Mouse (Mus musculus) liver, embryonic 16.5 days (tissue): Measurements from ENCODE around the gene Man2b2. TPM values are rescaled to one million over a fixed set of nuclear protein-coding genes. Genes with fewer than 3 reads are reported as not detected.

Experiments
- ATAC-seq: fragments of 200-750 bp; cut with Nextera tagmentation; 2 replicates; pipeline ENCODE4 v1.8.0; 2017; ENCODE audit warnings: low read depth, mild to moderate bottlenecking, moderate number of reproducible peaks, moderate library complexity
- H3K27ac ChIP-seq: fragments of 300-500 bp; sonication (generic); 2 replicates; pipeline ENCODE4 v1.5.1; 2014; ENCODE audit warnings: mild to moderate bottlenecking, low read length
- H3K27me3 ChIP-seq: fragments of 300-500 bp; sonication (generic); 2 replicates; pipeline ENCODE4 v1.6.1; 2014; ENCODE audit warnings: low read depth, low read length, mixed read lengths; ENCODE audit not compliant: control insufficient read depth, insufficient read depth
- H3K36me3 ChIP-seq: fragments of 300-500 bp; sonication (generic); 2 replicates; pipeline ENCODE4 v1.6.1; 2014; ENCODE audit warnings: mild to moderate bottlenecking; ENCODE audit not compliant: control insufficient read depth, insufficient read depth
- H3K4me1 ChIP-seq: fragments of 300-500 bp; sonication (generic); 2 replicates; pipeline ENCODE4 v1.6.1; 2014; ENCODE audit warnings: low read depth, low read length, mixed read lengths; ENCODE audit not compliant: control insufficient read depth
- H3K4me2 ChIP-seq: fragments of 300-500 bp; sonication (generic); 2 replicates; pipeline ENCODE4 v1.6.1; 2014; ENCODE audit warnings: low read depth, low read length, mixed read lengths
- H3K4me3 ChIP-seq: fragments of 300-500 bp; sonication (generic); 2 replicates; pipeline ENCODE4 v1.5.1; 2014; ENCODE audit warnings: low read depth, mild to moderate bottlenecking, low read length
- H3K9ac ChIP-seq: fragments of 300-500 bp; sonication (generic); 2 replicates; pipeline ENCODE4 v1.6.1; 2014; ENCODE audit warnings: low read depth, low read length
- H3K9me3 ChIP-seq: fragments of 300-500 bp; sonication (generic); replicated peaks from 2 replicates; pipeline ENCODE4 v1.6.1; 2016; ENCODE audit warnings: low read length; ENCODE audit not compliant: control insufficient read depth
- WGBS: fragments of 180-500 bp; shearing (Covaris S2); extraction: QIAGEN DNeasy Blood & Tissue Kit; methylation state at CpG from one replicate; pipeline ENCODE4 v1.1.7; 2014; ENCODE audit not compliant: insufficient replicate concordance; 5-methylcytosine and 5-hydroxymethylcytosine counted together
- polyA plus RNA-seq: library from polyadenylated mRNA; unstranded; fragments of >200 nt; fragmentation: Nextera tagmentation; extraction: Ambion mirVana; gene quantifications from 2 replicates; pipeline ENCODE4 v1.2.1, GENCODE M21; 2015

Man2b2 gene
- polyA plus RNA-seq, 1 experiment from 2014 or later: 21.7 TPM

GRCm38 (mm10) chr5:36868266-36869090 is 38.0 kb upstream of the Man2b2 start, which contains the start of gene Ppp2r2c:
Ppp2r2c (plus strand) TSS chr5:36868513.
- 2% methylated on average over 63 of the region's 108 CpGs for WGBS
- Histone ChIP-seq H3K27me3 (peaks cover 57% of the 10 kb centered on the region), H3K4me1 (no peaks in the 10 kb centered on the region), H3K27ac (no peak within 1 kb of the TSS), H3K4me3 (no peak within 1 kb of the TSS), H3K36me3 (no peaks in the 10 kb centered on the region), H3K9ac (no peak within 1 kb of the TSS), H3K9me3 (no peaks in the 10 kb centered on the region), H3K4me2 (no peak within 1 kb of the TSS)
- no peak for ATAC-seq

DNA sequence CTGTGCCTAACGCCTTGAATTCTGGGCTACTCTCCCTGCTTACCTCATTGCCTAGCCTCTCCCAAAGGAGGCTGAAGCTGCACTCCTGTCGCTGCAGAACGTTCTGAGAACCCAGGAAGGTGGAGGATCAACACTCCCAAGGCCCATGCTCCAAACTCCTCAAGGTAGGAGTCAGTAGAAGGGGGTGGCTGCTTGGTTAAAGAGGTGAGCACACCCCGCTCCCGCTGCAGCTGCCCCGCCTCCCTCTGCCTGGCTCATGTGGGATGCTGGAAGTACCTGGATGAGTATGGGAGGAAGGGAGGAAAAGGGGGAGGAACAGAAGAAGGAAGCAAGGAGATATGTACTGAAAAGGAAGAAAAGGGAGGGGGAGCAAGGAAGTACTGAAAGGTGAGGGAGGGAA is 37.1 kb upstream of the Man2b2 start:
- H3K4me2 ChIP-seq: no peak overlapping the region
- H3K9me3 ChIP-seq: no peaks in the 10 kb centered on the region
- no peaks in the 10 kb centered on the region for H3K36me3 ChIP-seq
- no peak for ATAC-seq
- WGBS: 6% methylated on average over 6 of the region's 6 CpGs
- H3K27ac ChIP-seq: no peak overlapping the region
- no peak overlapping the region for H3K9ac ChIP-seq
- no peaks in the 10 kb centered on the region for H3K4me1 ChIP-seq
- H3K4me3 ChIP-seq: no peak overlapping the region
- H3K27me3 ChIP-seq: peaks cover 55% of the 10 kb centered on the region

DNA sequence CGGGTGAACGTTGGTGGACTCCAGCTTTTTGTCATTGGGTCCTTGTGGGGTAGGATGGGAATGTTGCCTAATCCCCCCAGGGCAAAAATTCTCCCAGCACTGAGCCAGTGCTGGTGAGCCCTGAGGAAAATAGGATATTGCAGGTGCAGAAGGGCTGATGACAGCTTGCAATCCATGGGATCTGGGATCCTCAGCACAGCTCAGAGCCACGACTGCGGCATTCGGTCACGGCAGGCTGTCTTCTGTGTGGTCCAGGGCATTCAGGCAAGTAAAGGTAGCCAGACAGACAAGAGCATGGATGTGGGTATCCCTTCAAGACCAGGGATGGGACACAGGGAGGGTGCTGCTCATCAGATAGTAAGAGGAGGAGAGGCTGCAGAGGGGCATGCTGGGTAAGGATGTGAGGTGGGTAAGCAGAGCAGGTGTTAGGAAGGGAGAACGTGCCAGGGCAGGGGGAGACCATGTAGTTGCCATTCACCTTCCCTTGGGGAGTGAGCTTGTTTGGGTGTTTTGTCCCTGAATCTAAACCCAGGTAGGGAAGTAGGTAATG is 36.3 kb upstream of the Man2b2 start:
- ATAC-seq: no peak
- H3K36me3 ChIP-seq: no peaks in the 10 kb centered on the region
- no peak overlapping the region for H3K27ac ChIP-seq
- H3K27me3 ChIP-seq: peaks cover 53% of the 10 kb centered on the region
- WGBS: 56% methylated on average over 7 of the region's 7 CpGs
- H3K9me3 ChIP-seq: no peaks in the 10 kb centered on the region
- no peak overlapping the region for H3K9ac ChIP-seq
- no peak overlapping the region for H3K4me2 ChIP-seq
- no peaks in the 10 kb centered on the region for H3K4me1 ChIP-seq
- no peak overlapping the region for H3K4me3 ChIP-seq

DNA sequence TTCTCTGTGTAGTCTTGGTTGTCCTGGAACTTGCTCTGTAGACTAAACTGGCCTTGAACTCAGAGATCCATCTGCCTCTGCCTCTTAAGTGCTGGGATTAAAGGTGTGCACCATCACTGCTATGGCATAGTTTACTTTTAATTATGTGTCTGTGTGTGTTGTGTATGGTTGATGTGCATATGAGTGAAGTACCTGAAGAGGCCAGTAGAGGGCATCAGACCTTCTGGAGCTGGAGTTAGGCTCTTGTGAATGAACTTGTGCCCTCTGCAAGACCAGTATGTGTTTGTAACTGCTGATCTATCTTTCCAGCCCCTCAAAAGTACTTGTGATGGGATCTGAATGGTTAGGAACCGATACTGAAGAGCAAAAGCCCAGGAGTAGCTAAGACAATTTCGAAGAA is 30.6 kb upstream of the Man2b2 start:
- no peak overlapping the region for H3K9ac ChIP-seq
- H3K36me3 ChIP-seq: no peaks in the 10 kb centered on the region
- no peak overlapping the region for H3K4me3 ChIP-seq
- H3K4me2 ChIP-seq: no peak overlapping the region
- H3K27me3 ChIP-seq: peaks cover 3% of the 10 kb centered on the region; the same call in 1 of the 2 replicates
- no peaks in the 10 kb centered on the region for H3K9me3 ChIP-seq
- H3K4me1 ChIP-seq: no peaks in the 10 kb centered on the region
- H3K27ac ChIP-seq: no peak overlapping the region
- 65% methylated on average over 2 of the region's 2 CpGs for WGBS
- no peak for ATAC-seq

DNA sequence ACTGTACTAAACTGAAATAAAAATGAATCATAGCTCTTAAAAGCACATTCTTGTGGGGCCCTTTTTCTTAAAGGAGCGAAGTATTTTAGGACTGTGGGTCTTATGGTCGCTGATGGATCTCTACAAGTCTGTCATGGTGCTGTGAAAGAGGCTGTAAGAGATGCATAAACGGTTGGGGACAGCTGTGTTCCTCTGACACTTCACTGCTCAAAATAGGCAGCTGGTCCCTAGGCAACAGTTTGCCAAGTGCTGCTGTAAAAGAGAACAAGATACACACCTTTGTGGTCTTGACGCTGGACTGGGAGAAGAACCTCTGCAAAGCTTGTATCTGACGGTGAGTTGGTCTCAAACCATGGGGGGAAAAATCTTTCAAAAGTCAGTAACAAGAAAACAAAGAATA is 27.1 kb upstream of the Man2b2 start:
- Histone ChIP-seq H3K36me3 (no peaks in the 10 kb centered on the region), H3K9ac (no peak overlapping the region), H3K4me3 (no peak overlapping the region), H3K9me3 (no peaks in the 10 kb centered on the region), H3K27me3 (no peaks in the 10 kb centered on the region), H3K27ac (no peak overlapping the region), H3K4me2 (no peak overlapping the region), H3K4me1 (no peaks in the 10 kb centered on the region)
- no peak for ATAC-seq
- WGBS: 54% methylated on average over 5 of the region's 5 CpGs

GRCm38 (mm10) chr5:36856529-36856928 is 26.1 kb upstream of the Man2b2 start:
- H3K27me3 ChIP-seq: no peaks in the 10 kb centered on the region
- 68% methylated on average over 7 of the region's 7 CpGs for WGBS
- no peaks in the 10 kb centered on the region for H3K36me3 ChIP-seq
- no peak overlapping the region for H3K27ac ChIP-seq
- no peak overlapping the region for H3K4me2 ChIP-seq
- no peak overlapping the region for H3K4me3 ChIP-seq
- no peaks in the 10 kb centered on the region for H3K9me3 ChIP-seq
- no peaks in the 10 kb centered on the region for H3K4me1 ChIP-seq
- H3K9ac ChIP-seq: no peak overlapping the region
- ATAC-seq: no peak

DNA sequence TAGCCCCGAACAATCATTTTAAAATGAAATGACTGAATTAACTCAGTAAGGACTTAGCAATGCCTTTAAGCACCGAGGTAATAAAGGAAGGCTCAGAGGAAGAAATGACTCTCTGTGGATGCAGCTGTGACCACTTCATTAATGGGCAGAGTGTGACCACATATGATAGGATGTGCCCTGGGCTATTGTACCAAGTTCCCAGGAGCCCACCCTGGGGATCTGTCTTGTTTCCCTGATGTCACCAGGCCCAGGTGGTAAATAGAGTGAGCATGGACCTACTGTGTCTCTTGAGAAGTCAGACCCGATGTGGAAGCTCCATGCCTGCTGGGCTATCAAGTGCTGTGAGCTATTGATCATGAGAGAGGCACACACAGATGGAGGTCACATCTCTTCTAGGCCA is 24.7 kb upstream of the Man2b2 start:
- H3K4me1 ChIP-seq: no peaks in the 10 kb centered on the region
- H3K27me3 ChIP-seq: no peaks in the 10 kb centered on the region
- no peak for ATAC-seq
- H3K4me2 ChIP-seq: no peak overlapping the region
- 54% methylated on average over 3 of the region's 3 CpGs for WGBS
- H3K9ac ChIP-seq: no peak overlapping the region
- H3K36me3 ChIP-seq: no peaks in the 10 kb centered on the region
- no peak overlapping the region for H3K27ac ChIP-seq
- no peaks in the 10 kb centered on the region for H3K9me3 ChIP-seq
- H3K4me3 ChIP-seq: no peak overlapping the region

DNA sequence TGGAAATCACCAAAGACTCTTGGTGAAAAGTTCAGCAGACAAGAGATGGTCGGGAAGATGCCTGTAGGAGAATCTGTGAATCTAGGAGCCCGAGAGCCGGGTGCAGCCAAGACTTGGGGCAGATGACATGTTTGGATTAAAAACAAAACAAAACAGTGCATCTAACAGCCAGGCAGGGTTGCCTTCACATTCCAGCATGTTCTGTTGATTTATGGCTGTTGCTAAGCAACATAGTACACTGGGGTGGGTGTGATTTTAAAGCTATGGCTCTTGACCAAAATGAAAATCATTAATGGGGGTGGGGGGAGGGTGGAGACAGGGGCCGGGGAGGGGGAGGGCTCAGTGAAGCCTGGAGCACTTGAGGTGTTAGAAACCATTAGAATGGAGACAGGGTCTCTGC is 21.1 kb upstream of the Man2b2 start:
- WGBS: 40% methylated on average over 4 of the region's 4 CpGs
- no peaks in the 10 kb centered on the region for H3K27me3 ChIP-seq
- no peak for ATAC-seq

GRCm38 (mm10) chr5:36844490-36844889 is 14.0 kb upstream of the Man2b2 start:
- no peaks in the 10 kb centered on the region for H3K9me3 ChIP-seq
- no peak overlapping the region for H3K9ac ChIP-seq
- no peak overlapping the region for H3K4me2 ChIP-seq
- no peak overlapping the region for H3K27ac ChIP-seq
- no peak overlapping the region for H3K4me3 ChIP-seq
- WGBS: 76% methylated on average over 10 of the region's 10 CpGs
- no peaks in the 10 kb centered on the region for H3K4me1 ChIP-seq
- H3K36me3 ChIP-seq: no peaks in the 10 kb centered on the region
- ATAC-seq: no peak
- H3K27me3 ChIP-seq: no peaks in the 10 kb centered on the region

More for the DNA sequence above, 21.1 kb upstream of the Man2b2 start:
- Histone ChIP-seq H3K9ac (no peak overlapping the region), H3K9me3 (no peaks in the 10 kb centered on the region), H3K36me3 (no peaks in the 10 kb centered on the region), H3K4me2 (no peak overlapping the region), H3K4me1 (no peaks in the 10 kb centered on the region), H3K27ac (no peak overlapping the region), H3K4me3 (no peak overlapping the region)
